Mouse (Mus musculus) lung, postnatal 10 days (tissue): ENCODE measurements around the gene Zfp771.

Experiments used
- DNase-seq: peaks from one replicate; pipeline ENCODE4 v3.0.0; 2021

Gene Zfp771

DNA sequence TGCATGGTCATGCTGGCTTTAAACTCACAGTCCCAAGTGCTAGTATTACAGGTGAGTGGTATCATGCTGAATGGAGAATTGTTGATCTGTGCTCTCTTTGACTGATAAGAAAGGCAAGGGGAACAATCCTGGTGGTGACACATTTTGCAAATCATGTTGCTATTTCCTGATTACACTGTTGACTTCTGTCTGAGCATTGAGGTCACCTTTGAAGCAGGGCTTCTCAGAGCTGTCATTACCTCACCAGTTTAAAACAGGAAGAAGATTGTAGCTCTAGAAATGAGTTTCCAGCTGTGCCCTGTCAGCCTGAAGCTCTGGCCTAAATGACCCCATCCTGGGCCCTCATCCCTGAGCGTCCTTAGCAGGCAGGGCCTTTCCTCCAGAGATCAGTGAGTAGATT is 43.9 kb downstream of the Zfp771 start:
- no peak for DNase-seq

DNA sequence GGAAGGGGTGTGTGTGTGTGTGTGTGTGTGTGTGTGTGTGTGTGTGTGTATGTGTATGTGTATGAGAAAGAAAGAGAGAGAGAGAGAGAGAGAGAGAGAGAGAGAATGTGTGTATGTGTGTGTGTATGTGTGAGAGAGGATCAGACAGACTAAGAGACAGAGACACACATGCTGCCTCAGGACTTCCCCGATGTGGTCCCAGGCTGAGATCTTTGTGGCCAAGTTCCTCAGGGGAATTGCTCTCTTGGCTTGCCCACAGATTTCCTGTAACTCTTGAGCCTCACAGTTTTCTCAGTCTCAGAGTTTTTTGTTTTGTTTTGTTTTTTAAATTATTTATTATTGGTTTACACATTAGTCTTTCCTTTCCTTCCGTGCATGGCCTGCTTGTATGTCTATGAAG is 45.2 kb downstream of the Zfp771 start:
- DNase-seq: no peak

DNA sequence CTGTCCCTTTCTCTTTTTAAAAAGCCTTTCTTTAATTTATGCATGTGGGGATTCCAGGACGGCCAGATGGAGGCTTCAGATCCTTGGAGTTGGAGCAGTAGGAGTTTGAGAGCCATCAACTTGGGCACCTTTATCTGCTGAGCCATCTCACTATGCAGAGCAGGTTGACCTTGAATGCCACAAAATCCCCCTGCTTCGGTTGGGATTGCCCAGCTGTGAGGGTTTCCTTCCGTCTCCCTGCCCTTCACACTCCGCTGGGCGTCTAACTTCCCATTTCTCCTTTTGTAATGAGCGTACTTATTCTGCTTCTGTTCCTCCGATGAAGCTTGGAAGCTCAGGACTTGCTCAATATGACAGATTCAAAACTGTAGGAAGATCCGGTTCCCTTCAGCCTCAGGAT is 46.1 kb downstream of the Zfp771 start:
- DNase-seq: no peak

DNA sequence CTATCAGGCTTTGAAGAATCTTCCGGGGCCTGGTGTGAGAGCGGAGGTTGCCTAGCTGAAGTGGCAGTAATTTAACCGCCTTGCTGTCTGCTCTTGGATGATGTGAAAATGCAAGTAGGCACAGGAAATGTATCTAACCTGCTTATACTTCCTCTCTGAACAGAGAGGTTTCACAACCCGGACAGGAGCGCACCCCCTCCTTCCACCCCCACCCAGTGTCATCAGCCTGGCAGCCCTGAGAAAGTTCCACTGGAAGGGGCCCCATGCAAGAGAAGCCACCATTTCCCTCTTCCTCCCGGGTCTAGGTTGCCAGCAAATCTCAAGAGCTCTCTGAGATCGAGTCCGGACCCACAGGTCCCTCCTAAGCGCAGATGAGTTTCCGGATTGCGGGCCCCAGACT is 52.0 kb downstream of the Zfp771 start, which contains the start of gene Itgal:
Gene Itgal (plus strand): TSS at position 163 of the 400 bp plus-strand sequence.
- DNase-seq: no peak

DNA sequence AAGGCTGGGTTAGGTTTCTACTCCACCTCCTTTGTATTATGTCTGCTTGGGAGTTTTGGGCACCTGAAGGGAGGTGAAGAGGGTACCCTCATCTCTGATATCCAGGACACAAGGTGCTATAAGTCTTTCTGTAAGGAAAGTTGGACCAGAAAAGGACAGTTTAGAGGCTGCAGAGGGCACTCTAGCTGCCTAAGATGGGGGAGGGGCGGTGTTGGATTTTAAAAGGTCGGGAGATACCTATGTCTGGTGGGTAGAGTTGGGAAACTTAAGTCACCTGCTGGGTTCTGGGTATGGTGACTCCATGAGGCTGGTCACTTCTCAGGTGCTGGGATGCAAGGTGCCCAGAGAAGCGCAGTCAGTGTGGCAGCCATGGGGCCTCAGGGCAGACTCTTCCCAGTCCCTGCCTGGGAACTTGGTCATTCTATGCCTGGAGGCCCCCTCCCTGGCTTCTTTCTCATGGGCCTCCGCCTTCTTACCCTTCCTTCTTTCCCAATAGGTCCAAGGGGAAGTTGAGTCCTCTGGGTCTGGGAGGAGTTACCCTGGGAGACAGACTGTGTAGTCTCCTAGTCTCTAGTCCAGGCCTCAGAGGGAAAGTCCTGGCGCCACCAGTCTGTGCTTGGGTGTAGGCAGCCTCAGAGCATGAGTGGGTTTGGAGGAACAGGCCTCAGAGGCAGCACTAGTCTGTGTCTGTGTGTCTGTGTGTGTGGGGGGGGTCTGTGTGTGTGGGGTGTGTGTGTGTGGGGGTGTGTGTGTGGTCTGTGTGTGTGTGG is 52.9 kb downstream of the Zfp771 start:
- DNase-seq: no peak

DNA sequence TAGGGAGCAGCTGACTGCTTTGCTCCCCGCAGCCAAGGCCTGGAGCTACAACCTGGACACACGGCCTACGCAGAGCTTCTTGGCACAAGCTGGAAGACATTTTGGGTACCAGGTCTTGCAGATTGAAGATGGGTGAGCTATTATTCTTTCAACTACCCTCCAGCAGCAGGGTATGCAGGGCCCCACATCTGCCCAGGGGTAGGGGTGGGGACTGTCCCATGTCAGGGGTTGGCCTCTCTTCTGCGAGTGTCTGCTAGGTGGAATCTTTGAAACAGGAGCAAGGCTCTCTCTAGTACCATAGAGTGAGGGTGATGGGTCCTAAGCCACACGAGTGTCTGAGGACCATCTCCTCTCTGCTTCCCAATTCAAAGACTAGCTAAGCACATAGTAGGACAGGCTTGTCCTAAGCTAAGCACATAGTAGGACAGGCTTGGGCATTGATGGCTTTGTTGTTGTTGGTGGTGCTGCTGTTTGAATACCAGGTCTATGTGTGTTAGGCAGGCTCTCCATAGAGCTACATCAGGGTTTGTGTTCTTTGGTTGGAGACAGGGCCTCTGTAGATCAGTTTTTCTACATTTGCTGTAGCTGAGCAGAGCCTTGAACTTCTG is 53.6 kb downstream of the Zfp771 start:
- no peak for DNase-seq
